Mouse (Mus musculus) CH12.LX (cell line): Measurements from ENCODE around the gene Rtel1. TPM values are rescaled to one million over a fixed set of nuclear protein-coding genes. Genes with fewer than 3 reads are reported as not detected.

ENCODE experiments used
- DNase-seq: peaks from one replicate; pipeline ENCODE4 v3.0.0-alpha.2; 2013; ENCODE audit errors: extremely low read depth
- H3K27ac ChIP-seq: 2 replicates; pipeline ENCODE4 v1.5.1; 2012; ENCODE audit warnings: low read depth, mild to moderate bottlenecking, control low read depth, moderate library complexity; ENCODE audit not compliant: insufficient read depth
- H3K27me3 ChIP-seq: replicated peaks from 2 replicates; pipeline ENCODE3; 2012; ENCODE audit warnings: inconsistent platforms
- H3K36me3 ChIP-seq, 2 experiments: replicated peaks in 1 of 2; 2 replicates each; pipeline versions ENCODE3 to v1.6.1; 2012; ENCODE audit warnings: inconsistent platforms in 1 of 2, low read length in 1 of 2, mild to moderate bottlenecking in 1 of 2, mixed read lengths in 1 of 2, moderate library complexity in 1 of 2; ENCODE audit not compliant: control insufficient read depth in 1 of 2, insufficient read depth in 1 of 2
- H3K4me1 ChIP-seq, 2 experiments: 2 replicates each; pipeline ENCODE4 v1.6.1; 2012; ENCODE audit warnings: inconsistent platforms in 1 of 2, moderate library complexity in 1 of 2; ENCODE audit not compliant: insufficient read depth in 2 of 2, control insufficient read depth in 1 of 2
- H3K4me2 ChIP-seq: 2 replicates; pipeline ENCODE4 v1.6.1; 2012; ENCODE audit warnings: low read depth, mild to moderate bottlenecking, control low read depth; ENCODE audit not compliant: poor library complexity, insufficient read depth, severe bottlenecking
- H3K4me3 ChIP-seq, 3 experiments: fragments of 150-350 bp in 1 of 3; sonication (generic) in 1 of 3; replicated peaks in 1 of 3; 2 replicates each; pipeline versions ENCODE3 to v1.5.1; 2011 to 2012; ENCODE audit warnings: low read depth in 2 of 3, low read length in 2 of 3, mild to moderate bottlenecking in 2 of 3, moderate library complexity in 2 of 3, control low read depth in 1 of 3, improper control_type of control experiment in 1 of 3, inconsistent platforms in 1 of 3, mixed read lengths in 1 of 3; ENCODE audit not compliant: poor library complexity in 1 of 3
- H3K79me2 ChIP-seq: replicated peaks from 2 replicates; pipeline ENCODE4 v1.6.1; 2012; ENCODE audit warnings: mild to moderate bottlenecking, moderate library complexity; ENCODE audit not compliant: control insufficient read depth, poor library complexity, insufficient read depth, severe bottlenecking; ENCODE audit errors: extremely low read depth
- H3K9ac ChIP-seq: 2 replicates; pipeline ENCODE4 v1.6.1; 2012; ENCODE audit warnings: low read depth, mild to moderate bottlenecking, control low read depth, moderate library complexity; ENCODE audit not compliant: insufficient read depth
- H3K9me3 ChIP-seq: replicated peaks from 2 replicates; pipeline ENCODE3; 2012; ENCODE audit warnings: low read length, inconsistent platforms, mixed read lengths
- E2F4 ChIP-seq: IDR thresholded peaks from 2 replicates; pipeline ENCODE4 v1.6.1; 2011; ENCODE audit warnings: low read depth, low read length, improper control_type of control experiment; ENCODE audit not compliant: insufficient replicate concordance
- ELF1 ChIP-seq: IDR thresholded peaks from 2 replicates; pipeline ENCODE4 v1.6.1; 2014; ENCODE audit warnings: low read depth, mild to moderate bottlenecking, inconsistent platforms, low read length, improper control_type of control experiment
- EP300 ChIP-seq: IDR thresholded peaks from 2 replicates; pipeline ENCODE4 v1.6.1; 2011; ENCODE audit warnings: low read length, improper control_type of control experiment
- HCFC1 ChIP-seq: IDR thresholded peaks from 2 replicates; pipeline ENCODE4 v1.6.1; 2012; ENCODE audit warnings: low read depth, mild to moderate bottlenecking, inconsistent platforms, low read length, improper control_type of control experiment
- IRF4 ChIP-seq: IDR thresholded peaks from 2 replicates; pipeline ENCODE4 v1.6.1; 2014; ENCODE audit warnings: low read depth, mild to moderate bottlenecking, inconsistent platforms, low read length, improper control_type of control experiment
- JUN ChIP-seq: IDR thresholded peaks from 2 replicates; pipeline ENCODE4 v1.6.1; 2011; ENCODE audit warnings: low read depth, mild to moderate bottlenecking, low read length, improper control_type of control experiment, moderate library complexity; ENCODE audit not compliant: insufficient read depth
- MAX ChIP-seq: IDR thresholded peaks from 2 replicates; pipeline ENCODE4 v1.6.1; 2011; ENCODE audit warnings: low read length, improper control_type of control experiment
- MAZ ChIP-seq: IDR thresholded peaks from 2 replicates; pipeline ENCODE4 v1.6.1; 2012; ENCODE audit warnings: low read depth, mild to moderate bottlenecking, inconsistent platforms, low read length, improper control_type of control experiment, moderate library complexity
- MXI1 ChIP-seq: IDR thresholded peaks from 2 replicates; pipeline ENCODE4 v1.6.1; 2011; ENCODE audit warnings: mild to moderate bottlenecking, low read depth, low read length, improper control_type of control experiment
- NELFE ChIP-seq: IDR thresholded peaks from 2 replicates; pipeline ENCODE4 v1.6.1; 2011; ENCODE audit warnings: low read depth, low read length, improper control_type of control experiment
- POLR2A ChIP-seq: IDR thresholded peaks from 2 replicates; pipeline ENCODE4 v1.6.1; 2011; ENCODE audit warnings: low read depth, mild to moderate bottlenecking, improper control_type of control experiment, low read length
- RCOR1 ChIP-seq: conservative IDR thresholded peaks from 2 replicates; pipeline ENCODE4 v1.6.1; 2012; ENCODE audit warnings: low read depth, mild to moderate bottlenecking, inconsistent platforms, low read length, improper control_type of control experiment
- SIN3A ChIP-seq: IDR thresholded peaks from 2 replicates; pipeline ENCODE4 v1.6.1; 2012; ENCODE audit warnings: low read length, improper control_type of control experiment, inconsistent platforms
- TBP ChIP-seq: conservative IDR thresholded peaks from 2 replicates; pipeline ENCODE4 v1.6.1; 2011; ENCODE audit warnings: low read depth, low read length, improper control_type of control experiment
- USF1 ChIP-seq: IDR thresholded peaks from 2 replicates; pipeline ENCODE4 v1.6.1; 2014; ENCODE audit warnings: low read depth, mild to moderate bottlenecking, inconsistent platforms, low read length, improper control_type of control experiment
- ZMIZ1 ChIP-seq: IDR thresholded peaks from 2 replicates; pipeline ENCODE4 v1.6.1; 2012; ENCODE audit warnings: low read depth, mild to moderate bottlenecking, inconsistent platforms, low read length, improper control_type of control experiment
- ZNF384 ChIP-seq: IDR thresholded peaks from 2 replicates; pipeline ENCODE4 v1.6.1; 2012; ENCODE audit warnings: low read depth, low read length, improper control_type of control experiment, inconsistent platforms
- dilution Hi-C: fragments of 300-500 bp; cut with MboI; formaldehyde crosslinking; loops from 2 replicates; pipeline ENCODE4 v1.14.3; 2020; ENCODE audit warnings: low sequenced_read_pairs; ENCODE audit not compliant: extremely low pct_unique_long_range_greater_than_20kb, extremely low pct_ligation_motif_present
- in situ Hi-C: fragments of 300-500 bp; cut with MboI; formaldehyde crosslinking; loops from 3 replicates; pipeline ENCODE4 v1.14.3; 2019; ENCODE audit warnings: low sequenced_read_pairs, low pct_ligation_motif_present, low pct_unique_long_range_greater_than_20kb, mixed read lengths
- polyA plus RNA-seq: library from polyadenylated mRNA; unstranded; fragments of >175 nt; gene quantifications from 2 replicates; pipeline ENCODE4 v1.2.1, GENCODE M21; 2012; ENCODE audit warnings: low read depth; ENCODE audit not compliant: insufficient read length
- total RNA-seq, 2 experiments: library from RNA; depleted of rRNA; stranded (reverse); fragments of 300-350 nt in 1 of 2; fragments of >200 nt in 1 of 2; gene quantifications; 2 replicates each; pipeline ENCODE4 v1.2.3; 2012 to 2014

Rtel1 gene
- total and polyA plus RNA-seq, 3 experiments, result 65.4 to 89.2 (median 67.6) TPM

GRCm38 (mm10) chr2:181302041-181302440, 17.5 kb upstream of the Rtel1 start:
- Histone ChIP-seq H3K4me2 (no peak overlapping the region), H3K4me1 (peaks cover 2 to 5% of the 10 kb centered on the region in 2 experiments; a peak in 2 of 4 replicates), H3K27ac (no peak overlapping the region), H3K9ac (no peak overlapping the region), H3K9me3 (peaks cover 2% of the 10 kb centered on the region), H3K36me3 (peaks cover 2 to 19% of the 10 kb centered on the region in 2 experiments), H3K4me3 (no peak overlapping the region), H3K79me2 (no peaks in the 10 kb centered on the region), H3K27me3 (no peaks in the 10 kb centered on the region)
- DNase-seq, result no peak
- in situ Hi-C loops, result no loop called here
- TF ChIP-seq USF1 (no peak), SIN3A (peak; percentile 79)
- dilution Hi-C loops, result no loop called here

DNA sequence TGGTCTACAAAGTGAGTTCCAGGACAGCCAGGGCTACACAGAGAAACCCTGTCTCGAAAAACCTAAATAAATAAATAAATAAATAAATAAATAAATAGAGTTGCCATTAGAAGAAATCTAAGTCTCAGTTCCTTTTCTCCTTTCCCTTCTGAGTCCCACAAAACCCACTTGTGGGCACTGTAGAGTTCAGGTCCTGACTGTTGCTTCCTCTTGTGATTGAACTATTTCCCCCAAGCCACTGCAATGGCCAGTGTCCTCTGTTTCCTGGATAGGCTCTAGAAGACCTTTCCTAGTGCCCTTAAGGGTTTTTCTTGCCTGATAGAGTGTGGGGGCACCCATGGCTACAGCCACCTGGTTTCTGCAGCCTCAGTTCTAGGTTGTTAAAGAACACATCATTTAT, 14.6 kb upstream of the Rtel1 start:
- dilution Hi-C loops (no loop called here), in situ Hi-C loops (no loop called here)
- peaks cover 7% of the 10 kb centered on the region for H3K27me3 ChIP-seq
- peaks cover 2 to 5% of the 10 kb centered on the region in 2 experiments; a peak in 2 of 4 replicates for H3K4me1 ChIP-seq
- DNase-seq, result no peak
- TF ChIP-seq POLR2A (no peak), USF1 (no peak), MAX (no peak), MAZ (no peak), TBP (no peak), IRF4 (no peak), RCOR1 (no peak), MXI1 (no peak), E2F4 (no peak), NELFE (no peak), ELF1 (no peak)
- TF ChIP-seq, all 38 proteins: peak for 0
- Histone ChIP-seq H3K9ac (no peak overlapping the region), H3K79me2 (no peaks in the 10 kb centered on the region), H3K36me3 (peaks cover 2 to 19% of the 10 kb centered on the region in 2 experiments), H3K27ac (no peak overlapping the region), H3K4me2 (no peak overlapping the region), H3K4me3 (no peak overlapping the region), H3K9me3 (peaks cover 2% of the 10 kb centered on the region)

GRCm38 (mm10) chr2:181307144-181307804, 12.3 kb upstream of the Rtel1 start:
- Histone ChIP-seq H3K4me2 (no peak overlapping the region), H3K79me2 (no peaks in the 10 kb centered on the region), H3K4me1 (peaks cover 2 to 5% of the 10 kb centered on the region in 2 experiments; a peak in 2 of 4 replicates), H3K36me3 (no peaks in the 10 kb centered on the region), H3K4me3 (no peak overlapping the region), H3K9ac (no peak overlapping the region), H3K27me3 (peaks cover 24% of the 10 kb centered on the region), H3K9me3 (no peaks in the 10 kb centered on the region), H3K27ac (no peak overlapping the region)
- TF ChIP-seq MXI1 (no peak), ZNF384 (no peak), HCFC1 (no peak), IRF4 (no peak), ZMIZ1 (no peak), EP300 (no peak), JUN (no peak)
- DNase-seq, result no peak
- dilution Hi-C loops, result no loop called here
- in situ Hi-C loops, result no loop called here
